ENCODE assay signal across 8 mouse cellular contexts in genomic region chrX:12759625-12760024, GRCm38 (mm10). TPM values are rescaled to one million over a fixed set of nuclear protein-coding genes. Genes with fewer than 3 reads are reported as not detected.
A peak's percentile ranks its signal among the peaks of the same experiment; 100 is the strongest.
DNase-seq lines count a peak whose midpoint lies in the region; ATAC-seq and TF ChIP-seq lines count a peak whose summit lies in the region.

No protein-coding gene starts in this region.

- 31% methylated on average over 5 of the region's 5 CpGs for WGBS in heart, embryonic 13.5 days
- 29% methylated on average over 5 of the region's 5 CpGs for WGBS in heart, embryonic 16.5 days
- WGBS in liver, embryonic 16.5 days (ENCODE audit: insufficient replicate concordance): 36% methylated on average over 5 of the region's 5 CpGs

- peak overlapping the region; percentile 70 for H3K4me2 ChIP-seq in heart, embryonic 13.5 days
- H3K4me2 ChIP-seq in CH12.LX (ENCODE audit: insufficient read depth, low read depth, poor library complexity, severe bottlenecking): peak overlapping the region; percentile 67
- H3K4me2 ChIP-seq in heart, embryonic 16.5 days (ENCODE audit: low read depth, low read length): peak overlapping the region; percentile 60
- H3K4me2 ChIP-seq in liver, embryonic 16.5 days (ENCODE audit: low read depth, low read length): peak overlapping the region; percentile 69

- peak overlapping the region; percentile 93; the same call in 1 of the 2 replicates for H3K9ac ChIP-seq in heart, embryonic 13.5 days
- H3K9ac ChIP-seq in CH12.LX (ENCODE audit: insufficient read depth, low read depth): peak overlapping the region; percentile 72; the same call in 1 of the 2 replicates
- H3K9ac ChIP-seq in heart, embryonic 16.5 days (ENCODE audit: low read length): peak overlapping the region; percentile 50; the same call in 1 of the 2 replicates
- H3K9ac ChIP-seq in liver, embryonic 16.5 days (ENCODE audit: low read depth, low read length): no peak overlapping the region

- no peak for TF ChIP-seq CTCF in CH12.LX (conservative IDR thresholded peaks at IDR 0.05 in 1 of 2, IDR thresholded peaks at IDR 0.05 in 1 of 2; ENCODE audit: low read depth in 2 of 2, low read length in 2 of 2)

- no peaks in the 10 kb centered on the region for H3K9me3 ChIP-seq in heart, embryonic 13.5 days
- H3K9me3 ChIP-seq in CH12.LX (replicated peaks; ENCODE audit: low read length): no peaks in the 10 kb centered on the region
- no peaks in the 10 kb centered on the region for H3K9me3 ChIP-seq in heart, embryonic 16.5 days (replicated peaks; ENCODE audit: control insufficient read depth, low read length)
- no peaks in the 10 kb centered on the region for H3K9me3 ChIP-seq in liver, embryonic 16.5 days (replicated peaks; ENCODE audit: control insufficient read depth, low read length)

- H3K4me3 ChIP-seq in heart, embryonic 13.5 days: peak overlapping the region; percentile 67
- peak overlapping the region; percentile 15 to 66 (median 64) for H3K4me3 ChIP-seq in CH12.LX (replicated peaks in 1 of 3; ENCODE audit: low read depth in 2 of 3, low read length in 2 of 3, poor library complexity in 1 of 3)
- peak overlapping the region; percentile 35 for H3K4me3 ChIP-seq in heart, embryonic 16.5 days (ENCODE audit: low read length)
- peak overlapping the region; percentile 76 for H3K4me3 ChIP-seq in liver, embryonic 16.5 days (ENCODE audit: low read depth, low read length)

- TF ChIP-seq POLR2A in CH12.LX (IDR thresholded peaks at IDR 0.05; ENCODE audit: low read depth, low read length): no peak

- DNase-seq in heart, adult 8-10 months (ENCODE audit: low spot score): no peak
- no peak for DNase-seq in CH12.LX (ENCODE audit: extremely low read depth)
- no peak for DNase-seq in layer of hippocampus, postnatal 25 days (ENCODE audit: extremely low spot score in 1 of 2, low spot score in 1 of 2)
- DNase-seq in ovary, postnatal 10 days (ENCODE audit: low spot score): no peak
- no peak for DNase-seq in gastrocnemius, postnatal 36 days

- H3K36me3 ChIP-seq in heart, embryonic 13.5 days: no peaks in the 10 kb centered on the region
- no peaks in the 10 kb centered on the region for H3K36me3 ChIP-seq in CH12.LX (replicated peaks in 1 of 2; ENCODE audit: control insufficient read depth in 1 of 2, insufficient read depth in 1 of 2, low read length in 1 of 2)
- no peaks in the 10 kb centered on the region for H3K36me3 ChIP-seq in heart, embryonic 16.5 days (ENCODE audit: control insufficient read depth, insufficient read depth)
- H3K36me3 ChIP-seq in liver, embryonic 16.5 days (ENCODE audit: control insufficient read depth, insufficient read depth): no peaks in the 10 kb centered on the region

- H3K27ac ChIP-seq in heart, embryonic 13.5 days (replicated peaks): peak overlapping the region; percentile 98
- H3K27ac ChIP-seq in CH12.LX (ENCODE audit: insufficient read depth, low read depth): no peak overlapping the region
- peak overlapping the region; percentile 80 for H3K27ac ChIP-seq in heart, embryonic 16.5 days (ENCODE audit: low read length)
- no peak overlapping the region for H3K27ac ChIP-seq in liver, embryonic 16.5 days (ENCODE audit: low read length)

- in situ Hi-C loops in CH12.LX (cut with MboI; ENCODE audit: low pct_ligation_motif_present, low pct_unique_long_range_greater_than_20kb, low sequenced_read_pairs): no loop called here

- ATAC-seq in heart, embryonic 13.5 days (ENCODE audit: extremely low read depth, insufficient number of reproducible peaks, low FRiP score, low TSS enrichment): no peak
- no peak for ATAC-seq in heart, embryonic 16.5 days (replicated peaks; ENCODE audit: extremely low read depth, insufficient read depth, low FRiP score)
- no peak for ATAC-seq in liver, embryonic 16.5 days (ENCODE audit: low read depth)

- H3K79me2 ChIP-seq in CH12.LX (replicated peaks; ENCODE audit: control insufficient read depth, extremely low read depth, insufficient read depth, poor library complexity, severe bottlenecking): peaks cover 35% of the 10 kb centered on the region

- no peak for TF ChIP-seq EP300 in CH12.LX (IDR thresholded peaks at IDR 0.05; ENCODE audit: low read length)

- dilution Hi-C loops in CH12.LX (cut with MboI; ENCODE audit: extremely low pct_ligation_motif_present, extremely low pct_unique_long_range_greater_than_20kb, low sequenced_read_pairs): no loop called here

- intact Hi-C loops in gastrocnemius, postnatal 36 days (cut with DNase I): no loop called here

- no peak for TF ChIP-seq RAD21 in CH12.LX (IDR thresholded peaks at IDR 0.05; ENCODE audit: low read depth, low read length)

- peaks cover 30% of the 10 kb centered on the region for H3K27me3 ChIP-seq in heart, embryonic 13.5 days (replicated peaks)
- no peaks in the 10 kb centered on the region for H3K27me3 ChIP-seq in CH12.LX (replicated peaks)
- H3K27me3 ChIP-seq in heart, embryonic 16.5 days (ENCODE audit: control insufficient read depth, insufficient read depth, low read length): peaks cover 15% of the 10 kb centered on the region
- peaks cover 6% of the 10 kb centered on the region; the same call in 1 of the 2 replicates for H3K27me3 ChIP-seq in liver, embryonic 16.5 days (ENCODE audit: control insufficient read depth, insufficient read depth, low read depth, low read length)

- H3K4me1 ChIP-seq in heart, embryonic 13.5 days: peaks cover 21% of the 10 kb centered on the region
- peaks cover 0 to 4% of the 10 kb centered on the region in 2 experiments; a peak in 1 of 4 replicates for H3K4me1 ChIP-seq in CH12.LX (ENCODE audit: control insufficient read depth in 1 of 2, insufficient read depth in 2 of 2)
- H3K4me1 ChIP-seq in heart, embryonic 16.5 days (ENCODE audit: control insufficient read depth, insufficient read depth, low read length): peaks cover 4% of the 10 kb centered on the region
- no peaks in the 10 kb centered on the region; the same call in none of the 2 replicates for H3K4me1 ChIP-seq in liver, embryonic 16.5 days (ENCODE audit: control insufficient read depth, low read depth, low read length)

TF ChIP-seq in CH12.LX, 34 proteins besides CTCF, POLR2A, EP300 and RAD21:
- TF ChIP-seq MXI1 (IDR thresholded peaks at IDR 0.05; ENCODE audit: low read depth, low read length): peak; percentile 63; the same call in 1 of the 2 replicates
- TF ChIP-seq BHLHE40 (IDR thresholded peaks at IDR 0.05; ENCODE audit: low read depth, low read length): peak; percentile 49; the same call in 1 of the 2 replicates
- peak; percentile 71 for TF ChIP-seq MYC (IDR thresholded peaks at IDR 0.05; ENCODE audit: low read depth, low read length)
- TF ChIP-seq MAFK (IDR thresholded peaks at IDR 0.05; ENCODE audit: insufficient replicate concordance, low read length): no peak

RNA-seq across cellular contexts. Expression of gene Med14, which starts 2.2 kb away (rescaled TPM):
- polyA plus RNA-seq in heart, embryonic 13.5 days (2015; fragmentation: Nextera tagmentation; extraction: Ambion mirVana): 14.9 and 15.7 TPM in 2 replicates
- total RNA-seq in heart, adult 8-10 months (2022): 10 to 100 TPM; 20.9 to 30.2 (median 24.3) TPM
- total RNA-seq in CH12.LX (2012; rRNA removed) (10.3 and 11.8 TPM in 2 replicates), CH12.LX (2014; rRNA removed) (12.7 and 15.0 TPM in 2 replicates)
- 16.7 and 18.3 TPM in 2 replicates for polyA plus RNA-seq in CH12.LX (2012; ENCODE audit: insufficient read length, low read depth)
- 13.7 and 14.1 TPM in 2 replicates for polyA plus RNA-seq in heart, embryonic 16.5 days (2015; fragmentation: Nextera tagmentation; extraction: Ambion mirVana)
- polyA plus RNA-seq in liver, embryonic 16.5 days (2015; fragmentation: Nextera tagmentation; extraction: Ambion mirVana): 3.9 and 4.4 TPM in 2 replicates
- 10 to 100 TPM; 69.3 to 76.2 TPM for total RNA-seq in layer of hippocampus, postnatal 25 days (2021)
- 10 to 100 TPM; 20.6 to 22.2 TPM for total RNA-seq in gastrocnemius, postnatal 36 days (2021)

Comparison
In these comparisons a context has a peak if more than half of its experiments do, and no peak if none do; other contexts are left out.
1. H3K27ac ChIP-seq: peak in heart, embryonic 13.5 days (single experiment) and heart, embryonic 16.5 days (single experiment); none in CH12.LX (single experiment) and liver, embryonic 16.5 days (single experiment).
2. Peak in every context shown above with its lines, with median percentiles within 50 percentile points of each other: H3K4me2 ChIP-seq and H3K4me3 ChIP-seq.